Mouse (Mus musculus): ENCODE results near the gene Ctnna2. TPM values are rescaled to one million over a fixed set of nuclear protein-coding genes. Genes with fewer than 3 reads are reported as not detected.

Gene Ctnna2
- total RNA-seq, 2 experiments from 2014 or later = 121 to 127 TPM

DNA sequence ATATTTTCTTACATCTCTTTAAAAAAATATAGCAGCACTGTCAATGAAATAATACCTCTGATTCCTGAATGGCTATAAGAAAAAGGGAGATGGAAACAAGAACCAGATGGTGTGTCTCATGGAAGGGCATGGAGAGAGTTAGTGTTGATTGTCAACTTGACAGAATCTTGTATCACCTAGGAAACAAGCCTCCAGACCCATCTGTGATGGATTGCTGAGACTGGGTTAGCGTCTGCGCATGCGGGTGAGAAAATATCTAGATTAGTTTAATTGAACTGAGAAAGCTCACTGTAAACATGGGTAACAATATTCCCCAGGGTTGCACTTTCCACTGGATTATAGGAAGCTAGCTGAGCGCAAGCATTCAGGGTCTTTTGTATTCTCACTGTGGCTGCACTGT, 994.7 kb downstream of the Ctnna2 start:
- DNase-seq (ENCODE audit: low spot score in 2 of 2) = peak; percentile 46 to 87

DNA sequence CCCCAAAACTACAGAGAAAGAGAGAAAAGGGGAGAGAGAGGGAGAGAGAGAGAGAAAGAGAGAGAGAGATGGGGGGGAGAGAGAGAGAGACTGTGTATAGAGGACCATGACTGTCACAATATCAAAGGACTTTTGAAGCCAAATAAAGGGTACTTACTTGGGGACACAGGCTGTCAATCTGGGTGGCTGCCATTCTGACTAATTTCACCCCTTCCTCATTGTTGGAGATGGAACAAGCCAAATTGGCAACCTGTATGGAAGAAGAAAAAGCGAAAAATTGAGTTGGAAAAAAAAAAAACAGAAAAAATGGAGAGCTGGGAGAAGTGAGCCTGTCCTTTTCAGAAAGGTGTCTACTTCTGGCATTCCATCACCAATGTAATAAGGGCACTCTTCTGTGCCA, 997.8 kb downstream of the Ctnna2 start:
- DNase-seq (ENCODE audit: low spot score in 2 of 2) = peak in 1 of 2 experiments; percentile 53

DNA sequence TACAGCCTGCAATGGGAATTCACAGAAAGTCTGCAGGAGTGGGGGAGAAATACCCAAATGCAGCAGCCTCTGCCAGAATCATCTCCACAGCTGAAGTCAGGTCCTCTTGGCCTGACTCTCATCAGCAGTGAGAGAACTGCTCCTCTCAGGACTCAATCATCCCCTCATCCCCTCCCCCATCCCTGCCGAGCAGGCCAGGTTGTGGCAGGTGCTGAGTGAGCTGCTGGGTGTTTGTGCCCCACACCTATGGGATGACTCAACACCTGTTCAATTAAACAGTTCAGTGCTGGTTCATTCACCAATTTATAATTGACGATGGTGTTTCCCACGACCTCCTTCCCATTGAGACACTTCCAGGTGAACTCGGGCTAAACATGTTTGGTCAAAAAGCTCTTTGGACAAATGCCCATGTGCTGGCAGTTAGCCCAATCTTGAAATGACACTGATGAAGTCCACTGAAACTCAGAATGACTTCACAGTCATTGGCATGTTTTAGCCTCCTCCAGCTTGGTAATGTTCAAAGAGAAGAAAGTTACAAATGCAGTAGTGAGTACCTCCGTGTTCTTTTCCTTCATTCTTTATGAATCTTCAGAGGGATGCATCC, 1000.1 kb downstream of the Ctnna2 start:
- DNase-seq (ENCODE audit: low spot score in 2 of 2) = no peak

DNA sequence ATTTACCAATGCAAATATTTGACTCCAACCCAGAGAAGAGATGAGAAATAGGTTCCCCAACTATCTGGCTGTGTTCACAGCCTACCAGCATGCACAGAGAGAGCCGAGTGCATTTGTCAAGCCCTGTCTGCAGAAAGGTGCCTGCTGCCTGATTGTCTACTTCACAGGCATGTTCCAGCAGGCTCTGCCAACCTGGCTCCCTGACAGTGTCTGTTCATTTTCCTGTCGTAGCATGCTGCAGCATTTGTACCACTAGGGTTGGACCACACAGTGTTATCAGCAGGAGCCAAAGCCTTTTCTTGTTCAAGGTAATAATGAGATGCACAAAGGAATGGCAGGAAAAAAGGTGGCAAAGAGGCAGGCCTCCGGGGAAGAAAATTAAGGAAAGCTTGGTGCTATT, 1001.7 kb downstream of the Ctnna2 start:
- DNase-seq (ENCODE audit: low spot score in 2 of 2) = peak; percentile 72 to 92

DNA sequence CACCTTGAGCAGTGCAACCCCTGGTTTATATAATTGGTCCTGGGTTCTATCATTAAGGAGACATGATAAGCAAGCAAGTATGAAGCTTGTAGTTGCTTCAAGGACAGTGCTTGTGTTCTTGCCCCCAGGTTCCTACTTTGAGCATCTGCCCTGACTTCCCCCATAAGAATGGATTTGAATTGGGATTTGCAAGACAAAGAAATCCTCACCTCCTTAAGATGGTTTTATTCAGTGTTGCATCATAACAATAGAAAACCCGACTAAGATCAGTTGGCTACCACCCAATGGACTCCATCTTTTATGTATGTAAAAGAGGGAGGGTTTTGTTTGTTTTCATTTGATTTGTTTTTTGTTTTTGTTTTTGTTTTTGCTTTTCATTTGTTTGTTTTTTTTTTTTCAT, 1005.2 kb downstream of the Ctnna2 start:
- no peak for DNase-seq (ENCODE audit: low spot score in 2 of 2)

DNA sequence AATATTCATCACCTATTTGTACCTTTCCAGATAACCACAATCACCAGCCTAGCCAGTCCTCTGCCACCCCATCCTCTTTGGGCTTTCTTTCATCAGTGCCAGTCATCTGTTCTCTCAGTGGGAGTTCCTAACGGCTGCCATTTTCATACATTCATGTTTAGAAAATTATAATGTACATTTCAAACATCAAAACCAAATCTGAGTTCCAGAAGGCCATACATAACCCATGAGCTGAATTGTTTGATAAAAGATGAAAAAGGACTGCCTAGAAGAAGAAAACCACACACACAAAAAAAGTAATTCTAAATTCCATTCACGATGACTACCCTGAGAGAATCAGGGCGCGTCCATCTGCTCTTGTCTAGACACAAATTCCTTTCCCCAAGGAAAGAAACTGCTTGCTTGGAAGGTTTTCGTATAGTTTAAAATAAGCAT, 1014.5 kb downstream of the Ctnna2 start:
- no peak for DNase-seq (ENCODE audit: low spot score in 2 of 2)

DNA sequence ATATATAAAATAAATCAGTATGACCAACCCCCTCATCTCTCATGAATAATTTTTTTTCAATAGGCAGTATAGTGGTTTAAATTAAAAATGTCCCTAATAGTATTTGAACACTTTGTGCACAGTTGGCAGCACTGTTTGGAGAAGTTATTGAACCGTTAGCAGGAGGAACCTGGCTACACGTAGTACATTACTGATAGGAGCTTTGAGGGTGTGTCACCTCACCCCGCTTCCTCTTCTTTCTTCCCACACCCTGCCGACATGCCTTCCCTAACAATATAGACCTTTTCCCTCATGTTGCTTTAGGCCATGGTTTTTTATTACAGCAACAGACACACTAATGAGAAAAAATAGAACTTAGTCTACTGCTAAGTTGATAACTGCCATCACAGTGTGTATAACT, 1071.4 kb downstream of the Ctnna2 start:
- DNase-seq (ENCODE audit: low spot score in 2 of 2) = no peak

DNA sequence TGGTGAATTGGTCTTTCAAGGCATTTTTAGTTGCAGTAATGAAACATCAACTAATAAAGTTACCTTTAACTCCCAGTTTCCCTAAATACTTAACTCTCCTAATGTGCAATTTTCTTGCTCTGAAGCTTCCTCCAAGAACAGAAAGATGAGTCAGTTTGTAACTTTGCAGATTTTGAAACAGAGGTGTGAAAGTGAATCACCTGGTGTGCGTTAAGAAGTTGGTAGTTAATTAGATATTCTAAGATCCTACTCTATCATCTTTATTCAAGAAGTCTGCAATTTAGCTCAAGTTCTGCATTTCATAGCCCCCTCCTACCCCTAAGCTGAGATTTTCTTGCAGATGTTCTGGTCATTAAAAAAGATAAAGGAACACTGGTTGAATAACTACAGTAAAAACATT, 1082.3 kb downstream of the Ctnna2 start:
- no peak for DNase-seq (ENCODE audit: low spot score in 2 of 2)
